Mouse (Mus musculus) testis, adult 2 months (tissue): Measurements from ENCODE around the gene 3110082J24Rik. TPM values are rescaled to one million over a fixed set of nuclear protein-coding genes. Genes with fewer than 3 reads are reported as not detected.

Source experiments
- H3K27ac ChIP-seq: fragments of 200-500 bp; 2 replicates; pipeline ENCODE4 v1.5.1; 2012; ENCODE audit warnings: low read depth, low read length; ENCODE audit not compliant: control insufficient read depth, insufficient read depth
- H3K27me3 ChIP-seq: fragments of 200-500 bp; 2 replicates; pipeline ENCODE4 v1.6.1; 2012; ENCODE audit warnings: mild to moderate bottlenecking, low read length, moderate library complexity; ENCODE audit not compliant: control insufficient read depth, insufficient read depth
- H3K36me3 ChIP-seq: fragments of 200-500 bp; 2 replicates; pipeline ENCODE4 v1.6.1; 2012; ENCODE audit warnings: mild to moderate bottlenecking, low read length; ENCODE audit not compliant: control insufficient read depth, insufficient read depth
- H3K4me1 ChIP-seq: fragments of 200-500 bp; 2 replicates; pipeline ENCODE4 v1.6.1; 2012; ENCODE audit warnings: low read length; ENCODE audit not compliant: control insufficient read depth, insufficient read depth
- H3K4me3 ChIP-seq: fragments of 200-500 bp; 2 replicates; pipeline ENCODE4 v1.5.1; 2012; ENCODE audit warnings: low read depth, mild to moderate bottlenecking, low read length, moderate library complexity, mixed read lengths; ENCODE audit not compliant: control insufficient read depth
- CTCF ChIP-seq: fragments of 200-500 bp; IDR thresholded peaks from 2 replicates; pipeline ENCODE4 v1.5.1; 2012; ENCODE audit warnings: low read depth, mild to moderate bottlenecking, inconsistent platforms, low read length, moderate library complexity; ENCODE audit not compliant: control insufficient read depth, insufficient read depth, insufficient replicate concordance
- POLR2A ChIP-seq: fragments of 200-500 bp; IDR thresholded peaks from 2 replicates; pipeline ENCODE4 v1.6.1; 2012; ENCODE audit warnings: low read depth, mild to moderate bottlenecking, inconsistent platforms, low read length, moderate library complexity; ENCODE audit not compliant: control insufficient read depth
- polyA plus RNA-seq: library from polyadenylated mRNA; depleted of rRNA; stranded (reverse); fragments of >200 nt; gene quantifications from 2 replicates; pipeline ENCODE4 v1.2.3, GENCODE M21; 2012; rRNA removed

3110082J24Rik gene
- not detected in 2 replicates for polyA plus RNA-seq

- no peaks in the 10 kb centered on the region for H3K36me3 ChIP-seq
- peaks cover 11% of the 10 kb centered on the region for H3K4me1 ChIP-seq
- H3K4me3 ChIP-seq = peak within 1 kb of the TSS; percentile 73
- H3K27me3 ChIP-seq = peaks cover 2% of the 10 kb centered on the region
- no peak within 1 kb of the TSS for H3K27ac ChIP-seq
- TF ChIP-seq CTCF = no peak
- TF ChIP-seq POLR2A = no peak
Measured at GRCm38 (mm10) chr5:30105668-30106300, at the start of gene 3110082J24Rik. Gene 3110082J24Rik, minus strand, starts transcription at chr5:30106086.

GRCm38 (mm10) chr5:30155395-30155792 is 49.5 kb upstream of the 3110082J24Rik start:
- TF ChIP-seq POLR2A (0 out of 2 replicates have a peak, but pooled peaks have one; percentile 33), CTCF (no peak)
- Histone ChIP-seq H3K4me1 (no peaks in the 10 kb centered on the region), H3K36me3 (no peaks in the 10 kb centered on the region), H3K27ac (peak overlapping the region; percentile 99), H3K27me3 (no peaks in the 10 kb centered on the region), H3K4me3 (peak overlapping the region; percentile 93)

- TF ChIP-seq CTCF (no peak), POLR2A (peak; percentile 96)
- H3K4me3 ChIP-seq = peak within 1 kb of the TSS; percentile 93
- H3K27me3 ChIP-seq = no peaks in the 10 kb centered on the region
- H3K27ac ChIP-seq = peak within 1 kb of the TSS; percentile 99
- H3K36me3 ChIP-seq = no peaks in the 10 kb centered on the region
- no peaks in the 10 kb centered on the region for H3K4me1 ChIP-seq
Measured at GRCm38 (mm10) chr5:30154474-30155394, 48.8 kb upstream of the 3110082J24Rik start, which contains the start of the genes Hadha and Hadhb. Gene Hadha, minus strand, starts transcription at chr5:30155162. Gene Hadhb, plus strand, starts transcription at chr5:30155248.

- no peaks in the 10 kb centered on the region for H3K4me1 ChIP-seq
- no peaks in the 10 kb centered on the region for H3K27me3 ChIP-seq
- H3K4me3 ChIP-seq = peak overlapping the region; percentile 93; the same call in 1 of the 2 replicates
- no peaks in the 10 kb centered on the region for H3K36me3 ChIP-seq
- TF ChIP-seq CTCF (no peak), POLR2A (no peak)
- H3K27ac ChIP-seq = peak overlapping the region; percentile 99
Measured at GRCm38 (mm10) chr5:30154013-30154412, 48.1 kb upstream of the 3110082J24Rik start.

- H3K4me3 ChIP-seq = no peak overlapping the region; the same call in 1 of the 2 replicates
- TF ChIP-seq POLR2A (no peak), CTCF (no peak)
- H3K27me3 ChIP-seq = no peaks in the 10 kb centered on the region
- H3K4me1 ChIP-seq = no peaks in the 10 kb centered on the region
- no peaks in the 10 kb centered on the region for H3K36me3 ChIP-seq
- no peak overlapping the region for H3K27ac ChIP-seq
Measured at GRCm38 (mm10) chr5:30153222-30153621, 47.3 kb upstream of the 3110082J24Rik start.

- no peaks in the 10 kb centered on the region for H3K27me3 ChIP-seq
- H3K27ac ChIP-seq = no peak overlapping the region
- H3K4me1 ChIP-seq = no peaks in the 10 kb centered on the region
- no peak overlapping the region for H3K4me3 ChIP-seq
- TF ChIP-seq CTCF = no peak
- TF ChIP-seq POLR2A = no peak
- H3K36me3 ChIP-seq = no peaks in the 10 kb centered on the region
Measured at GRCm38 (mm10) chr5:30152413-30152812, 46.5 kb upstream of the 3110082J24Rik start.

GRCm38 (mm10) chr5:30152007-30152406 is 46.1 kb upstream of the 3110082J24Rik start:
- no peaks in the 10 kb centered on the region for H3K27me3 ChIP-seq
- H3K4me1 ChIP-seq = no peaks in the 10 kb centered on the region
- no peaks in the 10 kb centered on the region for H3K36me3 ChIP-seq
- TF ChIP-seq CTCF = no peak
- TF ChIP-seq POLR2A = no peak
- H3K4me3 ChIP-seq = no peak overlapping the region
- H3K27ac ChIP-seq = no peak overlapping the region
